Mouse (Mus musculus) small intestine, adult 2 months (tissue): ENCODE results near the gene Foxn2.

Experiments
- CTCF ChIP-seq: fragments of 200-500 bp; IDR thresholded peaks from 2 replicates; pipeline ENCODE4 v1.5.1; 2012; ENCODE audit warnings: low read depth, mild to moderate bottlenecking, control low read depth, inconsistent platforms, low read length, moderate library complexity, mixed read lengths; ENCODE audit not compliant: insufficient replicate concordance, insufficient read length; ENCODE audit errors: extremely low read depth
- POLR2A ChIP-seq: fragments of 200-500 bp; IDR thresholded peaks from 2 replicates; pipeline ENCODE4 v1.6.1; 2012; ENCODE audit warnings: low read depth, mild to moderate bottlenecking, control low read depth, inconsistent platforms, low read length, moderate library complexity

- TF ChIP-seq CTCF = no peak
- no peak for TF ChIP-seq POLR2A
Measured at GRCm38 (mm10) chr17:88459516-88459915, 19.0 kb downstream of the Foxn2 start.
